Mouse (Mus musculus) embryonic facial prominence, embryonic 11.5 days (tissue): ENCODE measurements at regions not wholly inside any gene's neighbourhood (a gene's known extent, or its start where the extent isn't known, plus 50 kb on each side); places are given as distances from the start of the nearest gene placed in this dataset.

ENCODE experiments used
- ATAC-seq: fragments of 200-750 bp; cut with Nextera tagmentation; replicated peaks from 2 replicates; pipeline ENCODE4 v1.8.0; 2017; ENCODE audit warnings: low read depth; ENCODE audit not compliant: insufficient number of reproducible peaks, low FRiP score, low TSS enrichment
- DNase-seq: peaks from one replicate; pipeline ENCODE4 v3.0.0-alpha.2; 2015; ENCODE audit warnings: low spot score
- H3K27ac ChIP-seq: fragments of 300-500 bp; sonication (generic); replicated peaks from 2 replicates; pipeline ENCODE4 v1.5.1; 2014; ENCODE audit warnings: mild to moderate bottlenecking, low read depth, low read length, control low read depth
- H3K27me3 ChIP-seq: fragments of 300-500 bp; sonication (generic); 2 replicates; pipeline ENCODE4 v1.6.1; 2014; ENCODE audit warnings: mild to moderate bottlenecking, low read length, moderate library complexity, mixed read lengths; ENCODE audit not compliant: control insufficient read depth, insufficient read depth
- H3K36me3 ChIP-seq: fragments of 300-500 bp; sonication (generic); replicated peaks from 2 replicates; pipeline ENCODE4 v1.6.1; 2014; ENCODE audit warnings: low read depth, mild to moderate bottlenecking, low read length, moderate library complexity, mixed read lengths; ENCODE audit not compliant: control insufficient read depth, insufficient read depth
- H3K4me1 ChIP-seq: fragments of 300-500 bp; sonication (generic); 2 replicates; pipeline ENCODE4 v1.6.1; 2014; ENCODE audit warnings: low read length, mixed read lengths; ENCODE audit not compliant: control insufficient read depth, insufficient read depth
- H3K4me2 ChIP-seq: fragments of 300-500 bp; sonication (generic); 2 replicates; pipeline ENCODE4 v1.6.1; 2014; ENCODE audit warnings: low read depth, mild to moderate bottlenecking, control low read depth, low read length, moderate library complexity
- H3K4me3 ChIP-seq: fragments of 300-500 bp; sonication (generic); 2 replicates; pipeline ENCODE4 v1.5.1; 2014; ENCODE audit warnings: low read depth, low read length, control low read depth
- H3K9ac ChIP-seq: fragments of 300-500 bp; sonication (generic); replicated peaks from 2 replicates; pipeline ENCODE4 v1.6.1; 2014; ENCODE audit warnings: mild to moderate bottlenecking, control low read depth, low read length
- H3K9me3 ChIP-seq: fragments of 300-500 bp; sonication (generic); replicated peaks from 2 replicates; pipeline ENCODE4 v1.6.1; 2016; ENCODE audit warnings: mild to moderate bottlenecking, low read length, inconsistent platforms, mixed read lengths; ENCODE audit not compliant: control insufficient read depth
- WGBS: fragments of 180-500 bp; shearing (Covaris S2); extraction: QIAGEN DNeasy Blood & Tissue Kit; methylation state at CpG from one replicate; pipeline ENCODE4 v1.1.7; 2014; 5-methylcytosine and 5-hydroxymethylcytosine counted together

DNA sequence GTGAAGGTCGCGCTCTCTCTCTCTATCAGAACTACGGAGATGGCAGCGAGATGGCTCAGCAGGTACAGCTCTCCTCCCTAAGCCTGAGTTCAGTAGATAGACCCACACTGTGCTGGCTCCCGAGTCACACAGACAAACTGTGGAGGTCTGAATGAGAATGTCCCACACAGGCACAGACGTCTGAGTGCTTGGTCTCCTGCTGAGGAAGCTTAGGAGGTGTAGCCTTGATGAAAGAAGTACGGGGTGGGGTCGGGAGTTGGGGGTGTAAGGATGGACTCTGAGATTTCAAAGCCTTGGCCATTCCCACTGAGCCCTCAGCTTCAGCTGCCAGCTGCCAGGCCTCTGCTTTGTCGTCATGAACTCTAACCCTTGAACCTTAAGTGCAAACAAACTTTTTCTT, 134.2 kb upstream of the Foxn2 start:
- ATAC-seq (no peak), DNase-seq (no peak)
- no peak overlapping the region for H3K4me3 ChIP-seq
- no peak overlapping the region for H3K27ac ChIP-seq
- H3K36me3 ChIP-seq: no peaks in the 10 kb centered on the region
- 65% methylated on average over 9 of the region's 9 CpGs for WGBS
- H3K9me3 ChIP-seq: no peaks in the 10 kb centered on the region
- no peaks in the 10 kb centered on the region for H3K4me1 ChIP-seq
- H3K27me3 ChIP-seq: no peaks in the 10 kb centered on the region
- no peak overlapping the region for H3K9ac ChIP-seq
- H3K4me2 ChIP-seq: no peak overlapping the region

DNA sequence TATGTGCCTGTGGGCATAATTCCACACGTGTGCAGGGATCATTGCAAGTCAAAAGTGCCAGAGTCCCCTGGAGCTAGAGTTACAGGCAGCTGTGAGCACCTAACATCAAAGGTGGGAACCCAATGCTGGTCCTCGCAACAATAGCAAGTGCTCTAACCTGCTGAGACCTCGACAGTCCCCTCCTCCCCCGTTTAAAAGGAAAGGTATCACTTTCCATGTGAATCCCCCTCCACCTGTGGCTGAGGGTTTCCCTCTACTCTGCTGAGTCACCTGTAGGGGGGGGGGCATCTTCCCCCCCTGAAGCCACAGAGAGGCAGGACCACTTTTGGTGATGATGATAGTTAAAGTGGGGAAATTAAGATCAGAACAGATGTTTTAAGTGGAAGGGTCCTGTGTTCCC, 133.4 kb upstream of the Foxn2 start:
- Histone ChIP-seq H3K36me3 (no peaks in the 10 kb centered on the region), H3K27me3 (no peaks in the 10 kb centered on the region), H3K9me3 (no peaks in the 10 kb centered on the region), H3K4me3 (no peak overlapping the region), H3K9ac (no peak overlapping the region), H3K4me1 (no peaks in the 10 kb centered on the region), H3K27ac (no peak overlapping the region), H3K4me2 (no peak overlapping the region)
- WGBS: 37% methylated on average over 4 of the region's 4 CpGs
- DNase-seq (no peak), ATAC-seq (no peak)

DNA sequence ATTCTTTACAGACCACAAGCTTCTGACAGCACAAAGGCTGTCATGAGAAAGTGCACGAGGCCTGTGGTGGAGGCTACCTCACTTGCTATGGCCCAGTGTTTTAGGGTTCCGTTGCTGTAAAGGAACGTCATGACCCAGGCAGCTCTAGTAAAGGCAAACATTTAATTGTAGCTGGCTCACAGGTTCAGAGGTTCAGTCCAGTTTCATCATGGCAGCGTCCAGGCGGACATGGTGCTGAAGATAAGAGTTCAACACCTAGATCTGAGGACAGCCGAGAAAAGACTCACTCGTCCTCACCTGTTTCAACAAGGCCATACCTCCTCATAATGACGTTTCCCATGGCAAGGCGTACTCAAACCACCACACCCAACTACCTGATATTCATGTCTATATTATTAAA, 132.7 kb upstream of the Foxn2 start:
- DNase-seq (no peak), ATAC-seq (no peak)
- Histone ChIP-seq H3K4me1 (no peaks in the 10 kb centered on the region), H3K9me3 (no peaks in the 10 kb centered on the region), H3K9ac (no peak overlapping the region), H3K36me3 (no peaks in the 10 kb centered on the region), H3K27ac (no peak overlapping the region), H3K27me3 (no peaks in the 10 kb centered on the region), H3K4me3 (no peak overlapping the region), H3K4me2 (no peak overlapping the region)
- 86% methylated on average over 9 of the region's 9 CpGs for WGBS

DNA sequence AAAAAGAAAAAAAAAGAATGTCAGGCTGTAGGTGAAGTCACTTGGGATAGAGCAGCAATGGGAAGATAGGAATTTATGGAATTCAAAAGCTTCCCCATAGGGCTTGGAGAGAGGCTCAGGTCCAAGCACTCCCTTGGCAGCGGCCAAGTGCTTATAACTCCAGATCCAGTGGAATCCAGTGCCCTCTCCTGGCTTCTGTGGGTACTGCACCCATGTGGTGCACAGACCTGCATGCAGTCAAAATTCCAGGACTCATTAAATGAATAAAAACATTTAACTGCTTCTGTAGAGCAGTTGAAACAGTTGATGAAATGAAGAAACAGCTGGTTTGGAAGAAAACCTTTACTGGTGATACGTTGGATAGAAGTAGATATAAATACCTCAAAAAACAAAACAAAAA, 127.6 kb upstream of the Foxn2 start:
- no peaks in the 10 kb centered on the region for H3K4me1 ChIP-seq
- no peak overlapping the region for H3K9ac ChIP-seq
- no peaks in the 10 kb centered on the region for H3K36me3 ChIP-seq
- peak; percentile 24 for DNase-seq
- H3K4me2 ChIP-seq: no peak overlapping the region
- 87% methylated on average over 2 of the region's 2 CpGs for WGBS
- ATAC-seq: no peak
- H3K27me3 ChIP-seq: no peaks in the 10 kb centered on the region
- no peaks in the 10 kb centered on the region for H3K9me3 ChIP-seq
- H3K4me3 ChIP-seq: no peak overlapping the region
- H3K27ac ChIP-seq: no peak overlapping the region

DNA sequence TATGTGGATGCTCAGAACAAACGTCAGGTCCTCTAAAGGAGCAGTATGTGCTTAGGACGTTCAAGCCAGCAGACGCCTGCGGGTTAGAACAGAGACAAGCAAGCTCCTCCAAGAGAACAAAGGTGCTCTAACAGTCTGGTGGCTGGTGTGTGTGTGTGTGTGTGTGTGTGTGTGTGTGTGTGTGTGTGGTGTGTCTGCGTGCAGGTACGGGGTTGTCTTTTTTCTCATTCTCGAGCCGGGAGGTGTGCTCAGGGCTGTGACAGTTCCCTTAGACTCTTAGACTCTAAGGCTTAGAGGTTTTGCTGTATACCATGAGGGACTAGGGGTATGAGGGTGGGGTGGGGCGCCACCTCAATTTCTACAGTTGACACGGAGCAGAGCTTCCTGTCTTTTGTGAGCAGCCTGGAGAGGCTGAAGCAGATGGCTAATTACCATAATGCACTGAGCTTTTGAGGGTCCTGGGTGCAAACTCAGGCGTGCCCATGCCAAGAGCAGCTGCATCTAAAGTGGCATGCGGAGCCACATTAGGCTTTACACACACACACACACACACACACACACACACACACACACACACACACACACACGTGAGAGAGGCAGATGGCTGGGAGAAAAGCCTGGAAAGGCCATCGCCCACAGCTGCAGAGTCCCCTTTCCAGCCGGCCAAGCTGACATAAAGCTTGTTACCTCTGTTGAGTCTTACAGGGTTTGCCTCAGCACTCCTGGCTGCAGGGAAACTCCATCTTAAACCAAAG, 124.1 kb upstream of the Foxn2 start:
- H3K4me1 ChIP-seq: no peaks in the 10 kb centered on the region

DNA sequence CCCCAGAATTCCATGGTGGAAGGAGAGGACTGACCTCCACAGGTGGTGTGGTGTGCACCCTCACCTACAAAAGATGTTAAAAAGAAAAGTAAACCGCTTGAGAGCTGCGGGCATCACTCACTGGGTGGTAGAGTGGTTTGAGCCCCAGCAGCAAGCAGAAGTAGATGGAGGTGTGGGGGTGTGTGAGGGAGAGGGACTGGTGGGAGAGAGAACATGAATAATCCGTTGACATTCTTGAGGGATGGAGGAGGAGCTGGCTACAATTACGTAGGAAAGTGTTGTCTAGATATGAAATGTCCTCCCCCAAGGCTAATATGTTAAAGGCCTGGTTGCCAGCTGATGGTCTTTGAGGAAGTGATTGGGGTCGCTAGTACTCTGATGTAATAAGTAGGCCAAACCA, 123.2 kb upstream of the Foxn2 start:
- no peak overlapping the region for H3K9ac ChIP-seq
- no peaks in the 10 kb centered on the region for H3K27me3 ChIP-seq
- H3K27ac ChIP-seq: no peak overlapping the region
- no peaks in the 10 kb centered on the region for H3K36me3 ChIP-seq
- no peak overlapping the region for H3K4me3 ChIP-seq
- no peaks in the 10 kb centered on the region for H3K9me3 ChIP-seq
- H3K4me2 ChIP-seq: no peak overlapping the region
- no peak for DNase-seq
- ATAC-seq: no peak
- H3K4me1 ChIP-seq: no peaks in the 10 kb centered on the region
- WGBS: 64% methylated on average over 5 of the region's 5 CpGs

More for the DNA sequence above, 124.1 kb upstream of the Foxn2 start:
- Histone ChIP-seq H3K27ac (no peak overlapping the region), H3K9ac (no peak overlapping the region), H3K27me3 (no peaks in the 10 kb centered on the region), H3K36me3 (no peaks in the 10 kb centered on the region), H3K9me3 (no peaks in the 10 kb centered on the region), H3K4me3 (no peak overlapping the region), H3K4me2 (no peak overlapping the region)
- 68% methylated on average over 15 of the region's 15 CpGs for WGBS
- ATAC-seq (no peak), DNase-seq (no peak)

DNA sequence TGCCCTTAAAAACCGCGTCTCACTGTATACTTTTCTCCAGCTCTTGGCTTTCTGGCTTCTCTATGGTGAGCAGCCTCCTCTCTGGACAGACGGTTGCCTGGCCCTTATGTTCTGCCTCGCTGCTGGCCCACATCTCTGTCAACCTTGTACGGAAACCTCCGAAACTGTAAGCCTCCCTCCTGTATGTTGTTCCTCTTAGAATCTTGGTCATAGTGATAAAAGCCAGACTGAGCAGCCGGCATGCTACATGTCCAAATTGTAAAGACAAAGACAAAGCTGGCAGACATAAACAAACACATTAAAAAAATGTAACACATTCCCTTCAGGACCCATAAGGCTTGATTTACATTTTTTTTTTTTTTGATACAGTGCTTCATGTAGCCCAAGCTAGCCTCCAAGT, 122.7 kb upstream of the Foxn2 start:
- 87% methylated on average over 7 of the region's 7 CpGs for WGBS
- H3K4me1 ChIP-seq: no peaks in the 10 kb centered on the region

DNA sequence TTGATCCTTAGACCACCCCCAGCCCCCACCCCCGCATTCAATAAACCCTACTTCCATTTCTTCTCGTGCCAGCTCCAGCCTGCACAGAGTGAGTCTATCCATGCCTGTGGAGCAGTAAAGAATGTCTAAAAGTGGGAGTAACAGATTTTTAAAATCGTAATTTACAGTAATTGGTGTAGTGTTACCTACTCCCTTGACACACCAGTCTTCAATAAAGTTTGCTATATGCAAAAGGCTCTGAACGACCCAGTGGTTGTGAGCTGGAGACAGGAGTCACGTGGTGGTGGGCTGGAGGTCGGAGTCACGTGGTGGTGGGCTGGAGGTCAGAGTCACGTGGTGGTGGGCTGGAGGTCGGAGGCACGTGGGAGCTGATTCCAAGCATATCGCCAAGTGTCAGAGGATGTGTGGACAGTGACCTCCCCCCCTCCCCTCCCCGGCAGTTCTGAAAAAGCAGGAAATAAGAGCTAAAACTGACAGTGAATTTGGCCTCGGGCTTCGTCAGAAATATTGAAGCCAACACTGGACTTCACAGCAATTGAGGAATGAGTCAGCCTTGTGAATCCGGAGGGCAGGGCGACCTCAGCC, 122.2 kb upstream of the Foxn2 start:
- Histone ChIP-seq H3K4me2 (no peak overlapping the region), H3K4me1 (no peaks in the 10 kb centered on the region), H3K36me3 (no peaks in the 10 kb centered on the region), H3K27ac (no peak overlapping the region), H3K9ac (no peak overlapping the region), H3K27me3 (no peaks in the 10 kb centered on the region), H3K4me3 (no peak overlapping the region), H3K9me3 (no peaks in the 10 kb centered on the region)
- DNase-seq (no peak), ATAC-seq (0 out of 2 replicates have a peak, but pooled peaks have one; percentile 40)
- 59% methylated on average over 16 of the region's 16 CpGs for WGBS

More for the DNA sequence above, 122.7 kb upstream of the Foxn2 start:
- H3K4me2 ChIP-seq: no peak overlapping the region
- no peak overlapping the region for H3K4me3 ChIP-seq
- no peaks in the 10 kb centered on the region for H3K36me3 ChIP-seq
- DNase-seq (no peak), ATAC-seq (no peak)
- H3K27ac ChIP-seq: no peak overlapping the region
- no peak overlapping the region for H3K9ac ChIP-seq
- no peaks in the 10 kb centered on the region for H3K9me3 ChIP-seq
- H3K27me3 ChIP-seq: no peaks in the 10 kb centered on the region
